Mouse (Mus musculus) CD4-positive, CD25-positive, alpha-beta regulatory T cell, adult 4 months (primary cell): Measurements from ENCODE around the gene Tas2r139. TPM values are rescaled to one million over a fixed set of nuclear protein-coding genes. Genes with fewer than 3 reads are reported as not detected.
"Not testable (repeated sequence)": the region's sequence is repeated elsewhere in the genome, so short reads cannot be mapped to it uniquely, and the experiment has no call there.

Source experiments
- ATAC-seq: one replicate; pipeline ENCODE4 v1.8.0; 2017
- polyA plus RNA-seq, 2 experiments: library from polyadenylated mRNA; unstranded; fragments of 100-300 nt; shearing (Covaris generic); gene quantifications; one replicate each; pipeline ENCODE4 v1.2.1; 2017

Gene Tas2r139
- polyA plus RNA-seq, result not detected

- no peak for ATAC-seq
These were observed at the start of gene Tas2r139 for GRCm38 (mm10) chr6:42140636-42141035. Gene Tas2r139, plus strand, starts transcription at chr6:42140936.

GRCm38 (mm10) chr6:42151115-42151514 is 10.4 kb downstream of the Tas2r139 start:
- ATAC-seq, result not testable (repeated sequence)

GRCm38 (mm10) chr6:42182462-42182861 is 41.7 kb downstream of the Tas2r139 start:
- ATAC-seq, result no peak

- no peak for ATAC-seq
These were observed 45.5 kb downstream of the Tas2r139 start for GRCm38 (mm10) chr6:42186230-42186629.

Other genes starting within 250 kb of the Tas2r139 start
- not detected for gene Sval1, start 189.3 kb upstream of the Tas2r139 start, polyA plus RNA-seq
- gene Sval3, start 172.8 kb upstream of the Tas2r139 start, polyA plus RNA-seq, result not detected
- gene Sva, start 102.5 kb upstream of the Tas2r139 start, polyA plus RNA-seq, result not detected
- gene Tas2r144, start 74.4 kb downstream of the Tas2r139 start, polyA plus RNA-seq, result not detected
- 1 to 10 TPM; 4.9 to 7.9 TPM for gene Gstk1, start 105.0 kb downstream of the Tas2r139 start, polyA plus RNA-seq
- gene Tmem139, start 121.0 kb downstream of the Tas2r139 start, polyA plus RNA-seq, result not detected
- gene Casp2, start 124.0 kb downstream of the Tas2r139 start, polyA plus RNA-seq, result 10 to 100 TPM; 46.4 to 72.8 TPM
- gene Clcn1, start 145.7 kb downstream of the Tas2r139 start, polyA plus RNA-seq, result not detected
- not detected for gene Fam131b, start 183.7 kb downstream of the Tas2r139 start, polyA plus RNA-seq
- 10 to 100 TPM; 37.2 to 50.6 TPM for gene Zyx, start 208.7 kb downstream of the Tas2r139 start, polyA plus RNA-seq
- 1 to 10 TPM in 1 of 2 experiments, under 1 TPM in 1; 0.98 to 1.2 TPM for gene Epha1, start 232.3 kb downstream of the Tas2r139 start, polyA plus RNA-seq